Mouse (Mus musculus) bone marrow macrophage, adult 2 months (primary cell): ENCODE data around the gene Rab26. TPM values are rescaled to one million over a fixed set of nuclear protein-coding genes. Genes with fewer than 3 reads are reported as not detected.

Experiments used
- H3K27ac ChIP-seq: 2 replicates; pipeline ENCODE4 v1.5.1; 2012; ENCODE audit warnings: low read depth, low read length; ENCODE audit not compliant: insufficient read depth
- H3K4me1 ChIP-seq: 2 replicates; pipeline ENCODE4 v1.6.1; 2012; ENCODE audit warnings: low read length; ENCODE audit not compliant: control insufficient read depth, insufficient read depth
- H3K4me3 ChIP-seq: 2 replicates; pipeline ENCODE4 v1.5.1; 2012; ENCODE audit warnings: mild to moderate bottlenecking, low read length, moderate library complexity; ENCODE audit not compliant: insufficient read depth
- CTCF ChIP-seq: IDR thresholded peaks from 2 replicates; pipeline ENCODE4 v1.5.1; 2012; ENCODE audit warnings: low read depth, mild to moderate bottlenecking, low read length, moderate library complexity
- POLR2A ChIP-seq: IDR thresholded peaks from 2 replicates; pipeline ENCODE4 v1.6.1; 2012; ENCODE audit warnings: mild to moderate bottlenecking, low read depth, low read length, borderline replicate concordance
- polyA plus RNA-seq: library from polyadenylated mRNA; stranded (reverse); fragments of >200 nt; gene quantifications from 2 replicates; pipeline ENCODE4 v1.2.4, GENCODE M21; 2012; ENCODE audit not compliant: missing spikeins, insufficient read depth, insufficient read length

The Rab26 gene
- polyA plus RNA-seq, 1 experiment = 0.44 TPM

GRCm38 (mm10) chr17:24533099-24533992 is 664 bp downstream of the Rab26 start:
- no peak overlapping the region for H3K27ac ChIP-seq
- TF ChIP-seq CTCF (no peak), POLR2A (no peak)
- no peak overlapping the region for H3K4me3 ChIP-seq
- peaks cover 8% of the 10 kb centered on the region; the same call in 1 of the 2 replicates for H3K4me1 ChIP-seq

GRCm38 (mm10) chr17:24532045-24532444 is 2.0 kb downstream of the Rab26 start:
- Histone ChIP-seq H3K4me1 (peaks cover 8% of the 10 kb centered on the region; the same call in 1 of the 2 replicates), H3K4me3 (no peak overlapping the region), H3K27ac (no peak overlapping the region)
- TF ChIP-seq POLR2A (no peak), CTCF (no peak)

GRCm38 (mm10) chr17:24531064-24531463 is 2.9 kb downstream of the Rab26 start:
- Histone ChIP-seq H3K4me1 (peaks cover 15% of the 10 kb centered on the region), H3K4me3 (no peak overlapping the region), H3K27ac (no peak overlapping the region)
- TF ChIP-seq CTCF = no peak

- H3K4me1 ChIP-seq = peaks cover 18% of the 10 kb centered on the region
- TF ChIP-seq POLR2A = no peak
- no peak for TF ChIP-seq CTCF
- H3K27ac ChIP-seq = no peak overlapping the region
- no peak overlapping the region for H3K4me3 ChIP-seq
These were observed 3.5 kb downstream of the Rab26 start for GRCm38 (mm10) chr17:24530361-24531050.

GRCm38 (mm10) chr17:24529883-24530282 is 4.1 kb downstream of the Rab26 start:
- H3K4me1 ChIP-seq = peaks cover 22% of the 10 kb centered on the region
- peak overlapping the region; percentile 72 for H3K4me3 ChIP-seq
- peak overlapping the region; percentile 80 for H3K27ac ChIP-seq
- TF ChIP-seq POLR2A (no peak), CTCF (no peak)

GRCm38 (mm10) chr17:24529007-24529451 is 5.0 kb downstream of the Rab26 start:
- Histone ChIP-seq H3K4me1 (peaks cover 26% of the 10 kb centered on the region), H3K4me3 (peak overlapping the region; percentile 72), H3K27ac (peak overlapping the region; percentile 80)
- TF ChIP-seq POLR2A = no peak
- peak; percentile 62; the same call in 1 of the 2 replicates for TF ChIP-seq CTCF

- peak overlapping the region; percentile 72 for H3K4me3 ChIP-seq
- no peak for TF ChIP-seq CTCF
- no peak for TF ChIP-seq POLR2A
- H3K4me1 ChIP-seq = peaks cover 26% of the 10 kb centered on the region
- peak overlapping the region; percentile 80 for H3K27ac ChIP-seq
These were observed 5.5 kb downstream of the Rab26 start for GRCm38 (mm10) chr17:24528560-24528918.

GRCm38 (mm10) chr17:24527723-24528559 is 6.1 kb downstream of the Rab26 start, which contains the start of gene Traf7:
TSS of gene Traf7 (minus strand) at chr17:24527938.
- Histone ChIP-seq H3K4me1 (peaks cover 26% of the 10 kb centered on the region), H3K4me3 (peak within 1 kb of the TSS; percentile 96), H3K27ac (peak within 1 kb of the TSS; percentile 80)
- TF ChIP-seq CTCF (no peak), POLR2A (peak; percentile 89)

- peak overlapping the region; percentile 33; the same call in 1 of the 2 replicates for H3K27ac ChIP-seq
These were observed 6.7 kb downstream of the Rab26 start for GRCm38 (mm10) chr17:24527315-24527714.

More at GRCm38 (mm10) chr17:24527315-24527714, 6.7 kb downstream of the Rab26 start:
- Histone ChIP-seq H3K4me1 (peaks cover 26% of the 10 kb centered on the region), H3K4me3 (peak overlapping the region; percentile 96)
- TF ChIP-seq CTCF = no peak
- no peak for TF ChIP-seq POLR2A
